17 mouse cellular contexts compared by ENCODE assay signal in the genomic region with DNA sequence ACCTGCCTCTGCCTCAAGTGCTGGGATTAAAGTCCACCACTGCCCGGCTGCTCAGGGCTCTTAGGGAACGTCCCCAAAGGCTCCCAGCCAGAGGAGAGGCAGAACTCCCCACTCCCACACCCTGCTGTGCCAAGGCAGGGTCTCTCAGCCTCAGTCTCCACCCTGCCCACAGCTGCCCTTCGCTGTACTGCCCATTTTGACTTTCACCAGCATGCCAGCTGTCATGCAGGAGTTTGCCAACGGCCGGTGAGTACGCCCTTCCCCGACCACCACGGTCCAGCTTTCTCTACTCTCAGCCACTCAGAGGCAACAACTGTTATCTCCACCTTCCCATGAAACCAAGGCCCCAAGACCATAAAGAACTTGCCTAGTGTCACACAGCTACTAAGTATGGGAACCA. TPM values are rescaled to one million over a fixed set of nuclear protein-coding genes. Genes with fewer than 3 reads are reported as not detected.
"Had no signal": no experiment of that assay in that cellular context is flagged by ENCODE, and none has a peak within 500 bp of the region (broad histone marks: within the 10 kb centered on the region; RNA-seq: fewer than 3 reads in every experiment).

No protein-coding gene starts in this region.

- H3K9me3 ChIP-seq: midbrain, embryonic 10.5 days; midbrain, embryonic 12.5 days; neural tube, embryonic 12.5 days; stomach, embryonic 15.5 days had no signal

- ATAC-seq: midbrain, embryonic 16.5 days had no signal

- DNase-seq: lung, adult 18-20 months; lung, embryonic 14.5 days; lung, postnatal 10 days; lung, postnatal 4 days; midbrain, embryonic 14.5 days; right cerebral cortex, postnatal 14 days; thymus, adult 2 months; thymus, postnatal 25 days; thymus, postnatal 4 days had no signal

- H3K4me2 ChIP-seq: lung, embryonic 14.5 days; midbrain, embryonic 12.5 days; neural tube, embryonic 12.5 days; stomach, embryonic 15.5 days had no signal

- H3K4me3 ChIP-seq: midbrain, embryonic 10.5 days; midbrain, embryonic 12.5 days; neural tube, embryonic 12.5 days; stomach, embryonic 15.5 days had no signal

- H3K27me3 ChIP-seq: stomach, embryonic 15.5 days had no signal

- H3K36me3 ChIP-seq: midbrain, embryonic 10.5 days; midbrain, embryonic 12.5 days; neural tube, embryonic 12.5 days; stomach, embryonic 15.5 days had no signal

RNA-seq across cellular contexts. Expression of a gene that starts 22.6 kb away (rescaled TPM):
- total RNA-seq: megakaryocyte-erythroid progenitor cell, adult 5-6 weeks; neutrophil, adult 5-6 weeks had no signal

RNA-seq across cellular contexts. Expression of a gene that starts 24.7 kb away (rescaled TPM):
- total RNA-seq: megakaryocyte-erythroid progenitor cell, adult 5-6 weeks; neutrophil, adult 5-6 weeks had no signal
- polyA plus RNA-seq: spleen, adult 2 months had no signal
